In genomic region chr7:19358634-19359033, GRCm38 (mm10) we compare ENCODE assay signal across 8 mouse cellular contexts. TPM values are rescaled to one million over a fixed set of nuclear protein-coding genes. Genes with fewer than 3 reads are reported as not detected.
DNase-seq lines count a peak whose midpoint lies in the region; ATAC-seq lines count a peak whose summit lies in the region.

No protein-coding gene starts in this region.

- peak; percentile 19 for DNase-seq in embryo, embryonic 9.5 days (ENCODE audit: extremely low spot score)
- no peak for DNase-seq in embryo, embryonic 10 days (ENCODE audit: low spot score)
- DNase-seq in 3T3-L1 (ENCODE audit: low read depth, low spot score) = peak; percentile 40
- DNase-seq in forebrain, embryonic 11.5 days (ENCODE audit: low spot score) = no peak
- no peak for DNase-seq in yolk sac, embryonic 10.5 days (ENCODE audit: low spot score)
- DNase-seq in left cerebral cortex, postnatal 14 days (ENCODE audit: low spot score in 2 of 2) = no peak
- no peak for DNase-seq in right cerebral cortex, postnatal 4 days

- no peaks in the 10 kb centered on the region for H3K9me3 ChIP-seq in forebrain, embryonic 11.5 days (ENCODE audit: control insufficient read depth, low read length)
- no peaks in the 10 kb centered on the region for H3K9me3 ChIP-seq in liver, embryonic 12.5 days (replicated peaks)

- no peak for ATAC-seq in forebrain, embryonic 11.5 days (replicated peaks; ENCODE audit: low FRiP score)
- no peak for ATAC-seq in liver, embryonic 12.5 days

- H3K9ac ChIP-seq in forebrain, embryonic 11.5 days (ENCODE audit: low read length) = peak overlapping the region; percentile 59; the same call in 1 of the 2 replicates
- H3K9ac ChIP-seq in liver, embryonic 12.5 days = peak overlapping the region; percentile 77

- peak overlapping the region; percentile 93 for H3K4me2 ChIP-seq in forebrain, embryonic 11.5 days (ENCODE audit: low read depth, low read length, severe bottlenecking)
- peak overlapping the region; percentile 100 for H3K4me2 ChIP-seq in liver, embryonic 12.5 days

- no peak overlapping the region for H3K27ac ChIP-seq in forebrain, embryonic 11.5 days (ENCODE audit: low read depth, low read length)
- 0 out of 2 replicates have a peak overlapping the region, but pooled peaks have one; percentile 82 for H3K27ac ChIP-seq in liver, embryonic 12.5 days

- WGBS in forebrain, embryonic 11.5 days = 21% methylated on average over 13 of the region's 13 CpGs
- 14% methylated on average over 13 of the region's 13 CpGs for WGBS in liver, embryonic 12.5 days (ENCODE audit: insufficient replicate concordance)

- H3K4me3 ChIP-seq in forebrain, embryonic 11.5 days (ENCODE audit: low read depth, low read length) = peak overlapping the region; percentile 66
- H3K4me3 ChIP-seq in liver, embryonic 12.5 days = peak overlapping the region; percentile 72

- peaks cover 17% of the 10 kb centered on the region; the same call in 1 of the 2 replicates for H3K4me1 ChIP-seq in forebrain, embryonic 11.5 days (replicated peaks; ENCODE audit: control insufficient read depth, insufficient read depth, low read length)
- H3K4me1 ChIP-seq in liver, embryonic 12.5 days = peaks cover 57% of the 10 kb centered on the region

- intact Hi-C loops in left cerebral cortex, postnatal 14 days (cut with DNase I) = no loop called here

- no peaks in the 10 kb centered on the region for H3K27me3 ChIP-seq in forebrain, embryonic 11.5 days (ENCODE audit: control insufficient read depth, insufficient read depth, low read length)
- H3K27me3 ChIP-seq in liver, embryonic 12.5 days (replicated peaks) = peaks cover 10% of the 10 kb centered on the region

- peaks cover 4% of the 10 kb centered on the region; the same call in 1 of the 2 replicates for H3K36me3 ChIP-seq in forebrain, embryonic 11.5 days (ENCODE audit: control insufficient read depth, insufficient read depth, low read length)
- peaks cover 40% of the 10 kb centered on the region for H3K36me3 ChIP-seq in liver, embryonic 12.5 days

RNA-seq across cellular contexts. Expression of gene Cd3eap, which starts 0.6 kb away (rescaled TPM):
- 23.2 and 24.0 TPM in 2 replicates for polyA plus RNA-seq in forebrain, embryonic 11.5 days (2014; fragmentation: Nextera tagmentation; extraction: Ambion mirVana)
- 19.5 and 19.9 TPM in 2 replicates for polyA plus RNA-seq in liver, embryonic 12.5 days (2016; fragmentation: Nextera tagmentation; extraction: Ambion mirVana)
- total RNA-seq in left cerebral cortex, postnatal 14 days (2021) = 10 to 100 TPM; 20.6 to 20.9 TPM

RNA-seq across cellular contexts. Expression of gene Ppp1r13l, which starts 0.9 kb away (rescaled TPM):
- 5.8 and 6.4 TPM in 2 replicates for polyA plus RNA-seq in forebrain, embryonic 11.5 days (2014; fragmentation: Nextera tagmentation; extraction: Ambion mirVana)
- 1.7 and 1.9 TPM in 2 replicates for polyA plus RNA-seq in liver, embryonic 12.5 days (2016; fragmentation: Nextera tagmentation; extraction: Ambion mirVana)
- 1 to 10 TPM; 6.0 to 6.7 TPM for total RNA-seq in left cerebral cortex, postnatal 14 days (2021)

RNA-seq across cellular contexts. Expression of gene Ercc1, which starts 14.1 kb away (rescaled TPM):
- 94.4 and 100 TPM in 2 replicates for polyA plus RNA-seq in forebrain, embryonic 11.5 days (2014; fragmentation: Nextera tagmentation; extraction: Ambion mirVana)
- polyA plus RNA-seq in liver, embryonic 12.5 days (2016; fragmentation: Nextera tagmentation; extraction: Ambion mirVana) = 25.8 and 31.5 TPM in 2 replicates
- 10 to 100 TPM; 42.7 to 44.0 TPM for total RNA-seq in left cerebral cortex, postnatal 14 days (2021)

RNA-seq across cellular contexts. Expression of gene Ercc2, which starts 23.2 kb away (rescaled TPM):
- 18.2 and 25.2 TPM in 2 replicates for polyA plus RNA-seq in forebrain, embryonic 11.5 days (2014; fragmentation: Nextera tagmentation; extraction: Ambion mirVana)
- polyA plus RNA-seq in liver, embryonic 12.5 days (2016; fragmentation: Nextera tagmentation; extraction: Ambion mirVana) = 9.9 and 10.9 TPM in 2 replicates
- total RNA-seq in left cerebral cortex, postnatal 14 days (2021) = 10 to 100 TPM; 32.7 to 35.5 TPM

RNA-seq across cellular contexts. Expression of gene Klc3, which starts 45.3 kb away (rescaled TPM):
- 2.0 and 2.8 TPM in 2 replicates for polyA plus RNA-seq in forebrain, embryonic 11.5 days (2014; fragmentation: Nextera tagmentation; extraction: Ambion mirVana)
- 0.58 and 1.2 TPM in 2 replicates for polyA plus RNA-seq in liver, embryonic 12.5 days (2016; fragmentation: Nextera tagmentation; extraction: Ambion mirVana)
- 1 to 10 TPM in 1 of 2 experiments, under 1 TPM in 1; 0.75 to 2.2 TPM for total RNA-seq in left cerebral cortex, postnatal 14 days (2021)

Comparison
In these comparisons a context has a peak if more than half of its experiments do, and no peak if none do; other contexts are left out.
1. DNase-seq: peak in embryo, embryonic 9.5 days (single experiment) and 3T3-L1 (single experiment); none in embryo, embryonic 10 days (single experiment), forebrain, embryonic 11.5 days (single experiment), yolk sac, embryonic 10.5 days (single experiment), left cerebral cortex, postnatal 14 days (0 of 2) and right cerebral cortex, postnatal 4 days (single experiment).